Mouse (Mus musculus): ENCODE data around the gene Pgr15l. TPM values are rescaled to one million over a fixed set of nuclear protein-coding genes. Genes with fewer than 3 reads are reported as not detected.
A peak's percentile ranks its signal among the peaks of the same experiment; 100 is the strongest.

The Pgr15l gene
- not detected in 2 replicates for polyA plus RNA-seq (2015; fragmentation: Nextera tagmentation; extraction: Ambion mirVana)

- Histone ChIP-seq H3K4me3 (peak within 1 kb of the TSS; percentile 12; the same call in 1 of the 2 replicates), H3K27ac (no peak within 1 kb of the TSS), H3K9me3 (no peaks in the 10 kb centered on the region), H3K36me3 (no peaks in the 10 kb centered on the region), H3K9ac (no peak within 1 kb of the TSS), H3K27me3 (peaks cover 39% of the 10 kb centered on the region), H3K4me2 (peak within 1 kb of the TSS; percentile 47), H3K4me1 (no peaks in the 10 kb centered on the region)
- ATAC-seq (ENCODE audit: insufficient number of reproducible peaks, insufficient read depth, low FRiP score, low TSS enrichment, low read depth) = no peak
- WGBS = 20% methylated on average over 20 of the region's 20 CpGs
Measured at GRCm38 (mm10) chrX:97072369-97072768, at the start of gene Pgr15l. TSS of gene Pgr15l (plus strand) at chrX:97072596.

DNA sequence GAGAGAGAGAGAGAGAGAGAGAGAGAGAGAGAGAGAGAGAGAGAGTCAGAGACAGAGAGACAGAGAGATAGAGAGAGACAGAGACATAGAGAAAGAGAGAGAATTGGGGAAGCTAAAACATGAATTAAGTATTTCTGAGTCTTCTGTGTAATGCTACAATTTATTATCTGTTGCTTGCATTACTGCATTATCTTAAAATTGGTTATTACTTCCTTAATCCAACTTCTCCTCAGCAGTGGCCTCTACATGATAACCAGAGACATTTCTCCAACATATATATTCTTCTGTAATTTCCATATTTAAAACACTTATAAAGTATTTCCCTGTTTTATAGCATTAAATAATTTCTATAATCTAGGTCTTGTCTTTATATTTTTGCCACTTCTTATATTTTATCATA is 44.9 kb upstream of the Pgr15l start:
- H3K4me1 ChIP-seq = no peaks in the 10 kb centered on the region
- H3K9ac ChIP-seq = no peak overlapping the region
- H3K27me3 ChIP-seq = no peaks in the 10 kb centered on the region
- H3K27ac ChIP-seq = no peak overlapping the region
- H3K36me3 ChIP-seq = no peaks in the 10 kb centered on the region
- no peak overlapping the region for H3K4me2 ChIP-seq
- no peak for ATAC-seq (ENCODE audit: insufficient number of reproducible peaks, insufficient read depth, low FRiP score, low TSS enrichment, low read depth)
- H3K4me3 ChIP-seq = no peak overlapping the region
- no peaks in the 10 kb centered on the region for H3K9me3 ChIP-seq

DNA sequence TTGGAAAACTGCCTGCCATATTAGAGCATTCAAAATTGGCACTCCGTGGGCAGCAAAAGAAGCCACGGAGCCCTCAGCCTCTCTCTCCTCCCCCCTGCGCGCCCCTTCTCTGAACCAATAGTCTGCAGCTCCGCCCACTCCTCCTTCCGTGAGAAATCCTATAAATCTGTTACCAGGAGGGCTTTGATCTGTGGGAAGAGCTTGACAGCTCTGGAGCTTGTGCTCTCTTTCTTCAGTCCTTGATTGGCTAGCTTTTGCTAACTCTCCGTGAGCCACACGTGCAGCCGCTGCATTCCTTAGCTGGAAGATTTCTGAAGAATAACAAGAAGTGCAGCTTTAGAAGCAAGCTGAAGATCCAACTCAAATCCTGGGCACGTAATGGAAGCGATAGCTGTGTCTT is 2.6 kb upstream of the Pgr15l start:
- Histone ChIP-seq H3K9ac (no peak overlapping the region), H3K36me3 (no peaks in the 10 kb centered on the region), H3K4me1 (no peaks in the 10 kb centered on the region), H3K27me3 (peaks cover 34% of the 10 kb centered on the region), H3K9me3 (no peaks in the 10 kb centered on the region), H3K27ac (no peak overlapping the region), H3K4me2 (peak overlapping the region; percentile 34; the same call in 1 of the 2 replicates), H3K4me3 (no peak overlapping the region)
- no peak for ATAC-seq (ENCODE audit: insufficient number of reproducible peaks, insufficient read depth, low FRiP score, low TSS enrichment, low read depth)
- 19% methylated on average over 11 of the region's 11 CpGs for WGBS

All from embryonic facial prominence, embryonic 13.5 days (tissue).